Comparison of ENCODE assay signal across 9 mouse cellular contexts in the genomic region with DNA sequence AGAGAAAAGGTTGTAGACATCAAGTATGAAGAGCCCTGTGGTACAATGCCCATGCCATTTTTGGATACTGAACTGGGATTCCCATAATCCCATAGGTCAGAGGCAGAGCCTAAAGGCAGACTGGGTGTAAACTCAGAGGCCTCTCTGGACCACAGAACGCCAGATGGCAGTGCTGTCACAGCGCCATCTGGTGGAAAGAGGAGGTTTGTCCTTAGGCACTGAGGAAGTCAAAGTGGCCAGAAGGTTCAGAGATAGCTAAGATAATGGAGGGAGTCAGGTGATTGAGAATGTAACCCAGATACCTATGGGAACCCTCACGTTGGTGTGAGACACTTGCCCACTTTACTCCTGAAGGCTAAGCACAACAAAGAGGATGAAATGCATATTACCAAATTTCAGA. TPM values are rescaled to one million over a fixed set of nuclear protein-coding genes. Genes with fewer than 3 reads are reported as not detected.
DNase-seq lines count a peak whose midpoint lies in the region; TF ChIP-seq lines count a peak whose summit lies in the region.
"Had no signal": no experiment of that assay in that cellular context is flagged by ENCODE, and none has a peak within 500 bp of the region (broad histone marks: within the 10 kb centered on the region; RNA-seq: fewer than 3 reads in every experiment).

No protein-coding gene starts in this region.

- H3K27me3 ChIP-seq in heart, embryonic 10.5 days (ENCODE audit: insufficient read depth, poor library complexity, severe bottlenecking), result no peaks in the 10 kb centered on the region
- H3K27me3 ChIP-seq in small intestine, adult 2 months (ENCODE audit: control insufficient read depth, insufficient read depth, low read length), result no peaks in the 10 kb centered on the region
- H3K27me3 ChIP-seq: lung, embryonic 15.5 days had no signal

- no peaks in the 10 kb centered on the region for H3K36me3 ChIP-seq in heart, embryonic 10.5 days
- H3K36me3 ChIP-seq in small intestine, adult 2 months (ENCODE audit: control insufficient read depth, insufficient read depth, low read length), result no peaks in the 10 kb centered on the region
- H3K36me3 ChIP-seq: lung, embryonic 15.5 days had no signal

- no peak overlapping the region for H3K4me3 ChIP-seq in heart, embryonic 10.5 days
- no peak overlapping the region for H3K4me3 ChIP-seq in small intestine, adult 2 months (ENCODE audit: low read depth, low read length)
- H3K4me3 ChIP-seq: lung, embryonic 15.5 days had no signal

- no peaks in the 10 kb centered on the region for H3K9me3 ChIP-seq in heart, embryonic 10.5 days
- H3K9me3 ChIP-seq: lung, embryonic 15.5 days had no signal

- TF ChIP-seq POLR2A in small intestine, adult 2 months (IDR thresholded peaks at IDR 0.05; ENCODE audit: low read depth, low read length), result no peak

- peak; percentile 54 to 70 for DNase-seq in heart, adult 18-20 months
- no peak for DNase-seq in heart, embryonic 10.5 days (ENCODE audit: low spot score)
- peak; percentile 70 for DNase-seq in NIH3T3 (ENCODE audit: low read depth)
- DNase-seq in cerebellum, postnatal 14 days, result peak; percentile 82 to 86
- peak; percentile 52 to 64 for DNase-seq in gastrocnemius, postnatal 4 days (ENCODE audit: low spot score in 2 of 2)
- DNase-seq in kidney, postnatal 14 days, result peak; percentile 73
- DNase-seq in lung, postnatal 14 days, result peak; percentile 82

- H3K4me1 ChIP-seq in heart, embryonic 10.5 days, result no peaks in the 10 kb centered on the region
- no peaks in the 10 kb centered on the region for H3K4me1 ChIP-seq in small intestine, adult 2 months (ENCODE audit: control insufficient read depth, insufficient read depth, insufficient read length, low read length)
- H3K4me1 ChIP-seq: lung, embryonic 15.5 days had no signal

- WGBS in heart, embryonic 10.5 days, result 2% methylated on average over 3 of the region's 3 CpGs
- WGBS in small intestine, adult 2 months, result 0% methylated on average over 3 of the region's 3 CpGs

- H3K27ac ChIP-seq in heart, embryonic 10.5 days, result no peak overlapping the region
- H3K27ac ChIP-seq in small intestine, adult 2 months (ENCODE audit: insufficient read depth, low read depth, low read length), result no peak overlapping the region
- H3K27ac ChIP-seq: lung, embryonic 15.5 days had no signal

- peak; percentile 97; the same call in 1 of the 2 replicates for TF ChIP-seq CTCF in small intestine, adult 2 months (IDR thresholded peaks at IDR 0.05; ENCODE audit: extremely low read depth, insufficient read length, insufficient replicate concordance, low read depth, low read length)

RNA-seq across cellular contexts. Expression of a gene that starts 18.3 kb away (rescaled TPM):
- not detected for total RNA-seq in heart, adult 18-20 months (2021)
- 2.4 and 3.8 TPM in 2 replicates for polyA plus RNA-seq in heart, embryonic 10.5 days (2016; fragmentation: Nextera tagmentation; extraction: Ambion mirVana)
- not detected for total RNA-seq in gastrocnemius, postnatal 4 days (2021)
- polyA plus RNA-seq in small intestine, adult 2 months (2012; rRNA removed), result 0.20 and 0.76 TPM in 2 replicates

RNA-seq across cellular contexts. Expression of a gene that starts 23.1 kb away (rescaled TPM):
- 10 to 100 TPM; 32.2 to 33.2 TPM for total RNA-seq in heart, adult 18-20 months (2021)
- polyA plus RNA-seq in heart, embryonic 10.5 days (2016; fragmentation: Nextera tagmentation; extraction: Ambion mirVana), result 86.2 and 103 TPM in 2 replicates
- total RNA-seq in gastrocnemius, postnatal 4 days (2021), result 10 to 100 TPM; 40.0 to 40.4 TPM
- 5.8 and 9.8 TPM in 2 replicates for polyA plus RNA-seq in small intestine, adult 2 months (2012; rRNA removed)

RNA-seq across cellular contexts. Expression of a gene that starts 30.3 kb away (rescaled TPM):
- 10 to 100 TPM; 40.0 to 47.8 TPM for total RNA-seq in heart, adult 18-20 months (2021)
- 44.8 and 51.0 TPM in 2 replicates for polyA plus RNA-seq in heart, embryonic 10.5 days (2016; fragmentation: Nextera tagmentation; extraction: Ambion mirVana)
- 10 to 100 TPM; 39.0 to 42.9 TPM for total RNA-seq in gastrocnemius, postnatal 4 days (2021)
- polyA plus RNA-seq in small intestine, adult 2 months (2012; rRNA removed), result 139 and 303 TPM in 2 replicates
